In the genomic region with DNA sequence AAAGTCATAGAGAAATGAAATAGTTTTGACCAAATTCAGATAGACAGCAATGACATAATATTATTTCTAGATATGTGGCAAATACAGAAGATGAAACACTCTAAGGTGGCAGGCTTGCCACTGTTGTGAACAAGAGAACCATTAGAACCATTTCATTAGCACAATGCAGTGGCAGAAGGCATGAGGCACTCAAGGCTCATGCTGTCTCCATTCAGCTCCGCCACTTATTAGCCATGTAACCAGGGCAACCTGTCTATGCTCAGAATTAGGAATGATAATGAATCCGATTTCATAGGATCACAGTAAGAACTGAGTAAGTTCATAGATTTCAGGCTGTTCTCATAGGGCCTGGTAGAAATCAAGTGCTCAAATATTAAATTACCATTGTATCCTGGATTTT, we compare ENCODE assay signal across 16 mouse cellular contexts. TPM values are rescaled to one million over a fixed set of nuclear protein-coding genes. Genes with fewer than 3 reads are reported as not detected.
"Had no signal": no experiment of that assay in that cellular context is flagged by ENCODE, and none has a peak within 500 bp of the region (broad histone marks: within the 10 kb centered on the region; RNA-seq: fewer than 3 reads in every experiment).

No protein-coding gene starts in this region.

- H3K9me3 ChIP-seq: kidney, embryonic 15.5 days; limb, embryonic 15.5 days; liver, embryonic 12.5 days; midbrain, embryonic 12.5 days; neural tube, embryonic 13.5 days had no signal

- H3K27me3 ChIP-seq: kidney, embryonic 15.5 days; limb, embryonic 15.5 days; liver, embryonic 12.5 days; midbrain, embryonic 12.5 days; neural tube, embryonic 13.5 days had no signal

- H3K9ac ChIP-seq: kidney, embryonic 15.5 days; limb, embryonic 15.5 days; liver, embryonic 12.5 days; lung, embryonic 14.5 days; midbrain, embryonic 12.5 days; neural tube, embryonic 13.5 days had no signal

- H3K4me3 ChIP-seq: kidney, embryonic 15.5 days; limb, embryonic 15.5 days; liver, embryonic 12.5 days; midbrain, embryonic 12.5 days; neural tube, embryonic 13.5 days had no signal

- ATAC-seq: liver, embryonic 12.5 days had no signal

- H3K36me3 ChIP-seq: kidney, embryonic 15.5 days; limb, embryonic 15.5 days; liver, embryonic 12.5 days; midbrain, embryonic 12.5 days; neural tube, embryonic 13.5 days had no signal

- H3K4me2 ChIP-seq: kidney, embryonic 15.5 days; limb, embryonic 15.5 days; liver, embryonic 12.5 days; lung, embryonic 14.5 days; midbrain, embryonic 12.5 days; neural tube, embryonic 13.5 days had no signal

- DNase-seq: kidney, adult 2 months; kidney, postnatal 14 days; layer of hippocampus, postnatal 36 days; lung, embryonic 14.5 days; lung, postnatal 14 days; retina, postnatal 1 day; right cerebral cortex, postnatal 4 days; spleen, adult 18-20 months; thymus, adult 2 months; thymus, postnatal 25 days had no signal

- H3K27ac ChIP-seq: kidney, embryonic 15.5 days; limb, embryonic 15.5 days; liver, embryonic 12.5 days; midbrain, embryonic 12.5 days; neural tube, embryonic 13.5 days had no signal

- H3K4me1 ChIP-seq: kidney, embryonic 15.5 days; limb, embryonic 15.5 days; liver, embryonic 12.5 days; midbrain, embryonic 12.5 days; neural tube, embryonic 13.5 days had no signal

RNA-seq across cellular contexts. Expression of a gene that starts 54.0 kb away (rescaled TPM):
- total RNA-seq: megakaryocyte-erythroid progenitor cell, adult 5-6 weeks had no signal
- polyA plus RNA-seq: thymus, adult 2 months had no signal
